Mouse (Mus musculus) embryonic fibroblast, embryonic 13.5 days (primary cell): ENCODE results near the gene Tspan32.

Experiments used
- CTCF ChIP-seq: IDR thresholded peaks from 2 replicates; pipeline ENCODE4 v1.5.1; 2011; ENCODE audit warnings: mild to moderate bottlenecking, control low read depth, low read length, moderate library complexity, borderline replicate concordance; ENCODE audit not compliant: insufficient read depth
- POLR2A ChIP-seq: IDR thresholded peaks from 2 replicates; pipeline ENCODE4 v1.6.1; 2011; ENCODE audit warnings: low read depth, mild to moderate bottlenecking, control low read depth, low read length, moderate library complexity

DNA sequence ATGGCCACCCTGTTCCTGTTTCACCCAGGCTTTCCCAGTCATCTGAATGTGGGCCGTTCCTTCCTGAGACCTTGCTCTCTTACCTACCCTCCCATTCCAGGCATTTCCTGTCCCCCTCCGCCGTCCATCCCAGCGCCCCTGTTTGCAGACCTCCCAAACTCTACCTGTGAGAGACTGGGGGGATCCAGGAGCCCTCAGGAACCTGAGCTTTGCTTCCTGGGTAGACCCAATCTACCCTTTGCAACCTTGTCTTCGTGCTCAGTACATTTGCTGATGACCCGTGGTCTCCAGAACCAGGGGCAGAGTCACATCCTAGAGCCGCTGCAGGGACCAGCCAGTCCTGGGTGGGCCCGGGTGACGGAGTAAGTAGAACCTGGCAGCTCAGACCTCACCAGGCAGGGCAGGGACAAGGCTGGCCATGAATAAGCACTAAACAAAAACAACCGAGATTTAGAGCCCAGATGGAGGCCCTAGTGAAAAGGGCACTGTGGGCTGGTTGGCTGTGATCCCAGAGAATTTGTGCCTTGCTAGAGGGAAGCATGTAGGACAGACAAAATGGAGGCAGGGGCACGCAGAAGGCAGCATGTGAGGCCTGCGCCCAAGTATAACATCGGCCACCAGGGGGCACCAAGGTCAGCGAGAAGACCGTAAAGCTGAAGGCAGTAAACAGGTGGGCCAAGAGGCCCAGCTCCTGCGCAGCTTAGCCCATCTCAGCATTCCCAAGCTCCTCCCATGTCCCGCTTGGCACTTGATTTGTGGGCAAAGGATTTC is 2.9 kb downstream of the Tspan32 start:
- TF ChIP-seq POLR2A, result no peak
- TF ChIP-seq CTCF, result peak; percentile 95
